Mouse (Mus musculus): ENCODE results near the gene Atp11b.

Atp11b gene

GRCm38 (mm10) chr3:35753825-35754767 is at the start of gene Atp11b:
TSS of gene Atp11b (plus strand) at chr3:35754106.
- DNase-seq (ENCODE audit: low read depth, low spot score): peak; percentile 58

DNA sequence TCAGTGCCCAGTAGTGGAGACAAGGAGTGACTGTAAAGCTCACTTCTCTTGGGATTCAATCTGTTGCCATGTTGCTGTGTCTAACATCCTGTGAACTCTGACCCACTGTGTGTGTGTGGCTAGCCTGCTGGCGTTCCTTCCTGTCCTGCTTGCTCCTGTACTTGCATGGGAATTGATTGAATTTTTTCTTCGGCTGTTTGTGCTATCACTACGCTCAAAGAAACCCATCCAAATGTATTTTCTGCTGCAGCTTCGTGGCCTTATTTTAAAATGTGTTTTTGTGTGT is 49.6 kb upstream of the Atp11b start:
- no peak for DNase-seq (ENCODE audit: low read depth, low spot score)

- no peak for DNase-seq (ENCODE audit: low read depth, low spot score)
These were observed 34.2 kb upstream of the Atp11b start for GRCm38 (mm10) chr3:35719531-35720205.

- DNase-seq (ENCODE audit: low read depth, low spot score): no peak
These were observed 33.1 kb upstream of the Atp11b start for GRCm38 (mm10) chr3:35720801-35721200.

DNA sequence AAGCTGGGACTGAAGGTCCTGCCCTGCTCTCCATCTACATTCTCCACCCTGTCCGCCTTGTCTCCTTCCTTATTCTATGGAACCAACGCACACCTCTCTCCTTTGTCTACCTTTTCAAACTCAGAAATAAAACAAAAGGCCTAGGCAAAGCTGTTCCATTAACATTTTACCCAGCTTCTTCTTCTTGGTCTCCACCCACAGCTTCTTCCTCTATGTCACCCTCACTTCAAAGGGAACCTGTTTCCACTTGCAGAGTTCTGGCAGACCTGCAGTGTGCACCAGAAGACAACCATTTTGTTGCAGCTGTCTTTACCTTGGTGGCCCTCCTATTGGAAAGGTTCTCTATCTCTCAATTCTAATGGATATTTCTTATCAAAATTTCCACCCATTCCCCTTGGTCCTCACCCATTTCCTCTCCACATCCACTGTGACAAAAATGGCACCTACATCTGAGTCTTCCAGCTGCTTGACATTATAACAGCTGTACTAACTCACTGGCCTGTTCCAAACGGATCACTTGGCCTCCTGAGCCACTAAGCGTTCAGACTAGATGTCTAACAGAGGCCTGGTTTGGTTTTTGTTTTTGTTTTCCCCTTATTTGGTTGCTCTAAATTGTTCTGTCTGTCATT is 32.0 kb upstream of the Atp11b start:
- no peak for DNase-seq (ENCODE audit: low read depth, low spot score)

DNA sequence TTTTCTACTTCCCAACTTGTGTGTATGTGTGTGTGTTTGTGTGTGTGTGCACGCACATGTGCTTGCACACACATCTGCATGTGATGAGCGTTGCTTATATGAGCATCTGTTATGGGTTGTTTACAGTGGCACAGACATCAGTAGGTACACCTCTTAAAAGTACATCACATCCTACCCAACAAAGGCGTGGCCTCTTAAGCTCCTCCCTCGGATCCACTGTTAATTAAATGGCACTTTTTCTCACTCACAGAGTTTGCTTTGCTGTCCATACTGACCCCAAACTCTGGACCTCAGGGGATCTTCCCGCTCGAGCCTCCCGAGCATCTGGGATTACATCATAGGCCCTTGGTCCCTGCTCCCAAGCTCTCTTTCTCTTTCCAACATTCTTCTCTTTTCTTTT is 31.1 kb upstream of the Atp11b start:
- DNase-seq (ENCODE audit: low read depth, low spot score): no peak

DNA sequence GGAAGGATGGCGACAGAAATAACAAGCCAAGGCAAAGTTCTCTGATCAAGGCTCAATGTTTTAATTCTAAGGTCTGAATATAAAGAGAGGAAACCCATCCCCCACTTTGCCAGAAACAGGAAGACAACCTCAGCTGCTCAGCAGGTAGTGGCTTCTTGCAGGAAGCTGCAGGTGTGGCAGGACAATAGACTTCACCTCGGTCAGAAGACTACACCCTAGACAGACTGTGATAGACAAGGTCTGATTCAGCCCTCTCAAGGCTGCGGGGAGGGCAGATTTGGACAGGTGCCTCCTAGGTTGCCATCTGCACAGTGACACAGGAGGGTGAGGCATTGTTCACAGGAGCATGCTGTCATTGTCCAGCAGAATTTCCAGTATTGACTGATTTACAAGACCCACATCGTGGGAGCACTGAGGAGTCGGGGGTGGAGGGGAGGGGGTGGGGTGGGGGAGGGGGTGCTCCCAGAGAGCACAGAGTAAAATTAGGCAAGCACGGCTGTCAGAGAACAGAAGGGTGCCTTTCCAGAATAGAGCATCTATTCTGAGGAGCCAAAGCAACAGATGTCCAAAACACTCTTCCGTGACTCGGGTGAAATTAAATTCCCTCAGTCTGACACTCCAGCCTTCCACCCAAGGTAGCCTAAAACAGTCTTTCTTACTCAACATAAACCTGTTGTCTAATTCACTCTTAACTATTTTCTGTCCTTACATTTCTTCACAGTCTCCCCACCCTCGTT is 30.2 kb upstream of the Atp11b start:
- DNase-seq (ENCODE audit: low read depth, low spot score): peak; percentile 49

- no peak for DNase-seq (ENCODE audit: low read depth, low spot score)
These were observed 28.8 kb upstream of the Atp11b start for GRCm38 (mm10) chr3:35725096-35725495.

DNA sequence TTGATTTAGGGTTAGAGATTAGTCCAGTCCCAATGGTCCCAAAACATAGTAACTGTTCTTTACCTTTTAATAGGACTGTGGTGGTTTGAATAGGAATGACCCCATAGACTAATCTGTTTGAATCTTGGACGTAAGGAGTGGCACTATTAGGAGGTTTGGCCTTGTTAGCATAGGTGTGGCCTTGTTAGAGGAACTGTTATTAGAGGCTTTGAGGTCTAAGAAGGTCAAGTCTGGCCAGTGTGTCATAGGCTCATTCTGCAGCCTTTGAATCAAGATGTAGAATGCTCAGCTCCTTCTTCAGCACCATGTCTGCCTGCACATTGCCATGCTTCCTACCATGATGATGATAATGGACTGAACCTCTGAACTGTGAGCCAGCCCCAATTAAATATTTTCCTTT is 27.0 kb upstream of the Atp11b start:
- DNase-seq (ENCODE audit: low read depth, low spot score): no peak

DNA sequence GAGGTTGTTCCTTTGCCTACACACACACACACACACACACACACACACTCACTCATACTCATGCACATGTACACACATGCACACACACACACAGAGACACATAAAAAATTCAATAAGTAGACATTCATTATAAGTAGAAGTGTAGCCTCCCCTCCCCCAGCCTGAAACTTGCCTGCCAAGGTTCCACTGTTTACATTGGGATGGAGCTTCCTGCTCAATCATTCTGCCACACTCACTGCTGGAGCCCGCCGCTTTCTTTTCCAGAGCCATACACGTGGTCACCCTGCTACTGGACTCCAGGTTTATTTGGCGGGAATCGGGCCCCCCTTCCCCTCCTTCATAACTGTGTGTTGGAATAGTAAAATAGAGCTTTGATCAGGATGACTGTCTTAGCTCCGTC is 24.4 kb upstream of the Atp11b start:
- no peak for DNase-seq (ENCODE audit: low read depth, low spot score)

DNA sequence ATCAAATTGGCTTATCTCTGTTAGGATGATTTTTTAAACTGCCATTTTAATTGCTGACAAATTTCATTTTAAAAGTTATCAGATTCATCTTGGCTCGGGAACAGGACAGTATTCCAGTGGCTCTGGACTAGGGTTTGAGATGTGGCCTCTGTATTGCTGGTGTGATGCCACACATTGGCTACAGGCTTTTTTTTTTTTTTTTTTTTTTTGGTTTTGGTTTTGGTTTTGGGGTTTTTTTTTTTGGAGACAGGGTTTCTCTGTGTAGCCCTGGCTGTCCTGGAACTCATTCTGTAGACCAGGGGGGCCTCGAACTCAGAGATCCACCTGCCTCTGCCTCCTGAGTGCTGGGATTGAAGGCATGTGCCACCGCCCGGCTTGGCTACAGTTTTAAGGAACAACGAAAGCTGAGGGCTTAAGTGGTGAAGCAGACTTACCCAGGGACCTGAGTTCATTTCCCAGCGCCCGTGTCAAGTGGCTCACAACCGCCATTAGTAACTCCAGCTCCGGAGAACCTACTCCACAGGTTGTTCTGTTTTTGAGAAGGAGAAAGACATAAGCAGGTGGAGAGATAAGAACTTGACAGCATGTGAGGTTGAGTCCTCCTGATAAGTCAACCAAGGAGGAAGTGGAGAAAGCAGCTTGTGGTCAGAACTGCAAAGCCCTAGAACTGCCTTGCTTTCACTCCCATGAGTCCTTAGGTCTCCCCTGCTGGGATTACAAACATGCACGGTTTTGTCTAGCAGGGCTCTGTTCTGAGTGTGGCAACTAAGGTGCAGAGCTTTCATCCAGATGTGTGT is 21.7 kb upstream of the Atp11b start:
- no peak for DNase-seq (ENCODE audit: low read depth, low spot score)

DNA sequence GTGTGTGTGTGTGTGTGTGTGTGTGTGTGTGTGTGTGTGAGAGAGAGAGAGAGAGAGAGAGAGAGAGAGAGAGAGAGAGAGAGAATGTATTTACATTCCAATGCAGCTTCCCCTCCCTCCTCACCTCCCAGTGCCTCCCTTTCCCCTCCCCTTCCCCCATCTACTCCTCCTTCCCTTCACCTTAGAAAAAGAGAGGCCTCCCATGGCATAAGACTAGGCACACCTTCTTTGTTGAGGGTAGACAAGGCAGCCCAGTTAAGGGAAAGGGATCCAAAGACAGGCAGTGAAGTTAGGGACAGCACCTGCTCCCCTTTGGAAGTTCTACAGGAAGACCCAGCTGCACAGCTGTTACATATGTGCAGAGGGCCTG is 21.1 kb upstream of the Atp11b start:
- DNase-seq (ENCODE audit: low read depth, low spot score): no peak

GRCm38 (mm10) chr3:35734509-35734908 is 19.4 kb upstream of the Atp11b start:
- no peak for DNase-seq (ENCODE audit: low read depth, low spot score)

GRCm38 (mm10) chr3:35738071-35738470 is 15.8 kb upstream of the Atp11b start:
- DNase-seq (ENCODE audit: low read depth, low spot score): no peak

DNA sequence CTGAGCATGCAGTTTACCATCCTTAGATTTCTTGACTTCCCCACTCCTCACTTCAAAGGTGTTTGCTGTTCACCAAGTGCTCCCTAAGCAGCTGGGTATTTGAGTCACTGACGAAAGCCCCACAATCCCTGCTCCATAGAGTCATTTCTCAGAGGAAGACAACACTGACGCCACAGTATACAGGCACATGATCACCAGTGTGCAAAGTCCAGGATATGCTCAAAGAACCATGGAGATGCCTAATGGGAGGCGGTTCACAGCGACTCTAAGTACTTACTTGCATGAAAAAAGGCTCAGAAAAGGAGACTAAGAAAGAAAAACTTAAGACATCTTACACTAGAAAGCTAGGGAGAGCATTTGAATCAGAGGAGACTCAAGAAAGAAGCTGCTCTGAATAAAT is 8.9 kb upstream of the Atp11b start:
- no peak for DNase-seq (ENCODE audit: low read depth, low spot score)

GRCm38 (mm10) chr3:35746840-35747456 is 7.0 kb upstream of the Atp11b start:
- no peak for DNase-seq (ENCODE audit: low read depth, low spot score)

- DNase-seq (ENCODE audit: low read depth, low spot score): no peak
These were observed 3.6 kb upstream of the Atp11b start for GRCm38 (mm10) chr3:35750286-35750685.

- DNase-seq (ENCODE audit: low read depth, low spot score): no peak
These were observed 2.2 kb upstream of the Atp11b start for GRCm38 (mm10) chr3:35751724-35752123.

DNA sequence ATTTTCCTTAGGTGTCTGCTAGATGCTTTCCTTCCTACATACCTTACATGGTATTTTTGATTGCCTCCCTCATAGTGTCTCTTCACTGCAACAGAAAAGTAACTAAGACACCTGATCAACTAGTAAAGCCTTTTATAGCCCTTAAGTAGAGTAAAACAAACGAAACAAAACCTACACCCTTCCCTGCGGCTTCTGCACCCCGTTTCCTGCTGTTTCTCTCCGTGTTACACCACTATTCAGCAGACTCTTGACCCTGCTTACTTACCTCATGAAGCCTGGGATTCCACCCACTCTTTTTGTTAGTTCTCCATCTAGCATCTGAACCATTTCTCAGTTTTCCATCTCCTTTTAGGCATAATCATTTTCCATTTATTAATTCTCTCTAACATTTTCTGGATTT is 8.8 kb downstream of the Atp11b start:
- no peak for DNase-seq (ENCODE audit: low read depth, low spot score)

- DNase-seq (ENCODE audit: low read depth, low spot score): peak; percentile 21
These were observed 11.0 kb downstream of the Atp11b start for GRCm38 (mm10) chr3:35764637-35765617.

Measured in telencephalon, adult 2 months (tissue).